Mouse (Mus musculus): ENCODE measurements around the gene Tmem215. TPM values are rescaled to one million over a fixed set of nuclear protein-coding genes. Genes with fewer than 3 reads are reported as not detected.

Gene Tmem215
- polyA plus RNA-seq, 1 experiment from 2014 or later: 1.4 TPM

GRCm38 (mm10) chr4:40518545-40519324 is 46.8 kb downstream of the Tmem215 start:
- Histone ChIP-seq H3K9ac (ENCODE audit: low read depth, low read length) (no peak overlapping the region), H3K4me3 (ENCODE audit: low read depth, low read length) (no peak overlapping the region), H3K4me2 (ENCODE audit: low read depth, low read length) (no peak overlapping the region), H3K27me3 (replicated peaks; ENCODE audit: control insufficient read depth, insufficient read depth, low read length) (no peaks in the 10 kb centered on the region), H3K9me3 (ENCODE audit: control insufficient read depth, low read length) (peaks cover 10% of the 10 kb centered on the region; the same call in 1 of the 2 replicates), H3K4me1 (ENCODE audit: control insufficient read depth, insufficient read depth, low read length) (no peaks in the 10 kb centered on the region), H3K27ac (replicated peaks; ENCODE audit: low read depth, low read length) (no peak overlapping the region), H3K36me3 (ENCODE audit: control insufficient read depth, insufficient read depth, low read length) (no peaks in the 10 kb centered on the region)
- ATAC-seq (ENCODE audit: low read depth) (no peak), DNase-seq (ENCODE audit: low spot score) (no peak)
- 89% methylated on average over 14 of the region's 14 CpGs for WGBS

Other genes with a start within 250 kb of the Tmem215 start
- 9.0 and 9.7 TPM in 2 replicates for gene Ddx58, start 232.4 kb upstream of the Tmem215 start, polyA plus RNA-seq (2014; fragmentation: Nextera tagmentation; extraction: Ambion mirVana)
- 35.1 and 47.1 TPM in 2 replicates for gene Smim27, start 202.6 kb upstream of the Tmem215 start, polyA plus RNA-seq (2014; fragmentation: Nextera tagmentation; extraction: Ambion mirVana)
- gene Topors, start 202.3 kb upstream of the Tmem215 start, polyA plus RNA-seq (2014; fragmentation: Nextera tagmentation; extraction: Ambion mirVana): 37.8 and 40.0 TPM in 2 replicates
- 276 and 290 TPM in 2 replicates for gene Ndufb6, start 192.8 kb upstream of the Tmem215 start, polyA plus RNA-seq (2014; fragmentation: Nextera tagmentation; extraction: Ambion mirVana)
- 26.2 and 28.5 TPM in 2 replicates for gene Aptx, start 231.0 kb downstream of the Tmem215 start, polyA plus RNA-seq (2014; fragmentation: Nextera tagmentation; extraction: Ambion mirVana)
- 379 and 406 TPM in 2 replicates for gene Dnaja1, start 250.0 kb downstream of the Tmem215 start, polyA plus RNA-seq (2014; fragmentation: Nextera tagmentation; extraction: Ambion mirVana)

Measured in embryonic facial prominence, embryonic 14.5 days (tissue).